Mouse (Mus musculus) heart, postnatal 14 days (tissue): ENCODE measurements around the gene Card9. TPM values are rescaled to one million over a fixed set of nuclear protein-coding genes. Genes with fewer than 3 reads are reported as not detected.
A peak's percentile ranks its signal among the peaks of the same experiment; 100 is the strongest.

Experiments used
- DNase-seq, 2 experiments: peaks; one replicate each; pipeline ENCODE4 v3.0.0; 2021 to 2022
- intact Hi-C: fragments of 180-260 bp; cut with DNase I; formaldehyde crosslinking; loops from one replicate; pipeline ENCODE4 v1.15.1; 2025
- total RNA-seq, 2 experiments: library from RNA; stranded (reverse); gene quantifications; 2 replicates each; pipeline ENCODE4 v1.2.3; 2021

Gene Card9
- total RNA-seq, 2 experiments from 2014 or later, result 1.3 to 1.5 TPM

DNA sequence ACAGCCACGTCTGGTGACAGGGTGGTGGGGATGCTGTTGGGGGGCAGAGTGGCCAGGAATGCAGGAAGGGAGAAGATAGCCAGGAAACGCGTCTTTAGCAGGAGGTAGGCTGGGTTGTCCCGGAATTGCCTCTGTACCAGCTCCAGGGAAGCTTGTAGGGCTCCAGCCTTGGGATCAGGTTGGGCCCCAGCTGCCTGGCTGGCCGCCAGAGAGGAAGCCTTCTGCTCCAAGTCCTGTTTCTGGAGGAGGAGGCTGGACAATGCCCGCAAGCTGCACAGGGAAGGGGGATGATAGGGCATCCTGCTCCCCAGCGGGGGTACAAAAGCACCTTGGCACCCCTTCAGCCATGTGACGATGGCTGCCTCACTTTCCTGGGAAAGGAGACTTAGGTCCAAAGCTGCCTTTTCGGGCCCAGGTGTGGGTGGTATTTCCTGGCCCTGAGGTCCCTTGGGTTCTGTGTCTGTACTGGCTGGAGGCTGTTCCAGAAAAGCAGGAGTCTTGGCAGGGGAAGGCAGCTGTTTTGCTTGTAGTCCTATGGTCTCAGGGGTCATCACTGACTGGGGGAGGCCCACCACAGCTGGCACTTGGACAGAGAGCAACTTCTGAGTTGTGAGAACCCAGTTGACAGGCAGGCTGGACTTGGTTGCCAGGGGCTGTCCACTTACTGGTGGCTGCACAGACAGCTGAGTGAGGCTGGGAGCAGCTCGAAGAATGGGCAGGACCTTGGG is 4.2 kb upstream of the Card9 start:
- DNase-seq, result peak; percentile 86 to 88
- intact Hi-C loops, result no loop called here

DNA sequence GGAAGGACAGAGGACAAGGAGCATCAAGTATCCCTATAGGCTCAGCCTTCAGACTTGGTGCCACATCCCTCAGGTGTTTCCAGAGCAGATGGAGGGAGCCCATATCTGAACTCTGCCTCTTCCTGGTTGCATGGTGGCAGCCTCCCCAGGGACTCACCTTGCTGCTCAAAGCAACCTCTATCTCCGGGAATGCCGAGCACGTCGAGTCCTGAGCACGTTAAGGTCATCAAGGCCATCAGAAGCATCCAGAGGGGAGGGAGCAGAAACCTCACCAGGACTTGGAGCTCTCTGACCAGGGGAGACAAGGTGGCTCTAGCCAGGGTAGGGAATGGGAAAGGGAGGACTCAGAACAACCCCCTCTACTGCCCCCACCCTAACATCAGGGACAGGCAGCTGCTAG is 2.8 kb upstream of the Card9 start:
- DNase-seq, result no peak
- intact Hi-C loops, result no loop called here

DNA sequence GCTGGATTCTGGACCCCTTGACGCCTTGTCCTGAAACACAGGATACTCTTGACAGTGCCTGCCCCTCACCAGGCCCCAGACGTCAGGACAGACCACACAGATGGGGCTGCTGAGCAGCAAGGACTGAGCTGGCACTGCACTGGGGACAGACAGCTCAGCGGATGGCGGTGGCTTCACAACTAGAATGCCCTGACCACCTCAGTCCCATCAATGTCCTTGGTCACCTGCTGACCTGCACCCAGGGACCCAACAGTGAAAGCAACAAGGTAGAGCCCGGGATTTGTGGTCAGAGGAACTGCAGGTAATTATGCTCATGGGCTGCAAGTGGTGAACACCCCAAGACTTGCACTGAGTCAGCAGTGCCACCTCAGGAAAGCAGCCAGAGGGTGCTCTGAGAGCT is 2.3 kb upstream of the Card9 start:
- DNase-seq, result no peak
- intact Hi-C loops, result no loop called here

DNA sequence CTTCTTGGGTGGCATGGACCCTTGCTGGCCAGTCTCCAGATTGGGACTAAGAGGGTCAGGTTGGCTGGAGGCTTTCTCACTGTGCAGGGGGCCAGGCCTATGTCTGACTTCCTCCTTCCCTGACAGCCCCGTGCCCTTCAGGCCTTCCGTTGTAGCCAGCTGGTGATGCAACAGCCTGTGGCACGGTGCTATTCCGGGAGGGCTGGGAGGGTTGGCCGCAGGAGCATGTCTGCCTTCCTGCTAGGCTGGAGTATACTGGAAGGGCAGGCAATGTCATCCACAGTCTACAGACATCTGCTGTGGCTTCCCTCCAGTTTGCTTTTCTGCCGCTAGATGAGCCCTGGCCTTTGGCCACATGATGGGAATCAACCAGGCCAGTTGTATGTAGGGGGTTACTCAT is 735 bp downstream of the Card9 start:
- intact Hi-C loops, result no loop called here
- peak; percentile 54 to 56 for DNase-seq

DNA sequence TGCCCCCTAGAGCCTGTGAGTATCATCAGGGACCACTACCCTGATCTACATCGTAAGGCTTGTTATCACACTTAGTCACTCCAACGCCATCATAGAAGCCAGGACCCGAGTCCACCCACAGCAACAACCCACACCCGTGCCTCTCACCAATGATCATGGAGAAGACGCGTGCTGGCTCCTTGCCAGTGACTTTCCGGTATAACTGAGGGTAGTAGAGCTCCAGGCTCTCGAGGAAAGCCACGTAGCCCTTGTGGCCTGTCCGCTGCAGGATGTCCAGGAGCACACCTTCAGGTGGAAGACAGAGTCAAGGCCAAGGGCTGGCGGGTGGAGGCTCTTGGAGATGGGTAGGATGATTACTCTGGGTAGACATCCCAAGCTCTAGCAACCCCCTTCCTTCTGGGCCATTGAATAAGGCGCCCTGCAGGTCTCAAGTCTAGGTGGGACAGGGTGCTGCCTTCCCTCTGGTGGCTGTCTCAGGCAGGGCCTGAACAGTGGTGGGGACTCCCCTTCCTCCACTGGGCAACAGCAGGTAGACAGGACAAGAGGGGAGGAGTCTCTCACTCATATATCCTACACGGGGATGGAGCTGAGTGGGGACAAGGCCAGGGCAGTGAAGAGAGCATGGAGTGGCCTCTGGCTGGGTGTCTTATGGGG is 1.9 kb downstream of the Card9 start:
- intact Hi-C loops, result no loop called here
- no peak for DNase-seq

DNA sequence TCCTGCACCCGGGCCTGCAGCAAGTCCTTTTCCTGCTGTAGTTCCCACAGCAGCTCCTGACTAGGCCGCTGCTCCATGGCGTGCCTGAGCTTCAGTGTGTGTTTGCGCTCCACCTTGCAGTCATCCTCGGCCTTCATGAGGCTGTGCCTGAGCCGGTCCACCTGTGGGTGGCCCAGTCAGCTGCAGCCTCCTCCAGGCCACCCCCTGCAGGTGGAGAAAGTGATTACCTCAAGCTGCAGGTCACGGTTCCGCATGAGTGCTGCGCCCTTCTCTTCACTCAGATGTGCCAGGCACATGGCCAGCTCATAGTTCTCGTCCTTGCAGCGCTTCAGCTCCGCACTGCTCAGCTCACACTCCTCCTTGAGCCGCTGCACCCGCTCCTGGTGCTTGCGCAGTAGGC is 3.2 kb downstream of the Card9 start:
- no peak for DNase-seq
- intact Hi-C loops, result no loop called here

DNA sequence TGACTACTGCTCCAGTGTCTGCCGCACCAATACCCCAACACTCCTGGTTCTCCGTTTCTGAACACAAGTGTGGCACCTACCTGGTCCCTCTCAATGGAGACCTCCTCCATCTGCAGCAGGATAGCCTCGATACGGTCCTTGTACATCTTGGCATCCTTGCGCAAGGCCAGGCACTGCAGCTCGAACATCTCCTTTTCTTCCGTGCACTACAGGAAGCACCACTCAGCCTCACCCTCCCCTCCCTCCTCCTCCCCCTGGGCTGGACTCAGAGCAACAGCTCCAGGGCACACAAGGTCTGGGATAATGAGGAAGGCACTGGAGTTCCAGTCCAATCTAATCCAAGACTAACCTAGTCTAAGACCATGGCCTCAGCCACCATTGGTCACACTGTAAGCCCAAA is 4.0 kb downstream of the Card9 start:
- intact Hi-C loops, result no loop called here
- DNase-seq, result no peak

DNA sequence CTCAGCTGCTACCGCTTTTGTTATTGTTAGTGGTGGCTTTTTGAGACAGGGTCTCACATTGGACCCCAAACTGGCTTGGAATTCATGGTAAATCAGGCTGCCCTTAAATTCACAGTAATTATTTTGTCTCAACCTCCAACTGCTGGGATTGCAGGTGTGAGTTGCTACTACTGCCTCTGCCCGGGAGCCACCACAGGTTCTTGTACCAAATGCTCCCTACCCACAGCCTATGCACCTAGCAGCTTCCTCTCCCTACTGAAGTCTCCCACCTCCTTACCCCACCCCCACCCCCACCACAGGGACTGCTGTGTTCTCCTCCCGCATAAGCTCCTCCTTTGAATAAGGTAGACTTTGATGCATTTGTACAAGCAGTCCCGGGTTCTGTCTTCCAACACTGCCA is 4.5 kb downstream of the Card9 start:
- no peak for DNase-seq
- intact Hi-C loops, result no loop called here

DNA sequence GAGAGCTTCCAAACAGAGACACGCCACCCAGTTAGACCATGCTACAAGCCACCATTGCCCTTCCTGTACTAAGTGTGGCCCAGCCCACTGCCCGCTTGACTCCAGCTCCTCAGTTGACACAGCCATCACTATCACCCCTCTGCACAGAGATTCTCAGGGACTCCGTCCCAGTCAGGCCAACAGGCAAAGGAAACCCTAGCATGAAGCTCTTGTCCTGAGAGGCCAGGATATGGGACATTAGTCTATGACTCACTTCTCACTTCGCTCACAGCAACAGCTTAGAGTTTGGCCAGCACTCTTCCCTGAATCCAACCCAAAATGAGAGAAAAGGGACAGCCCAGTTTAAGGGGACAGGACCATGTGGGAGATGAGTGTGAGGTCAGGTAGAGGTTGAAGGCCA is 6.3 kb downstream of the Card9 start:
- intact Hi-C loops, result loop anchor here (5.0 kb wide), 2 partner anchors 37 to 53 kb away; partner anchors contain the start of genes Gpsm1 and Inpp5e
- DNase-seq, result no peak

DNA sequence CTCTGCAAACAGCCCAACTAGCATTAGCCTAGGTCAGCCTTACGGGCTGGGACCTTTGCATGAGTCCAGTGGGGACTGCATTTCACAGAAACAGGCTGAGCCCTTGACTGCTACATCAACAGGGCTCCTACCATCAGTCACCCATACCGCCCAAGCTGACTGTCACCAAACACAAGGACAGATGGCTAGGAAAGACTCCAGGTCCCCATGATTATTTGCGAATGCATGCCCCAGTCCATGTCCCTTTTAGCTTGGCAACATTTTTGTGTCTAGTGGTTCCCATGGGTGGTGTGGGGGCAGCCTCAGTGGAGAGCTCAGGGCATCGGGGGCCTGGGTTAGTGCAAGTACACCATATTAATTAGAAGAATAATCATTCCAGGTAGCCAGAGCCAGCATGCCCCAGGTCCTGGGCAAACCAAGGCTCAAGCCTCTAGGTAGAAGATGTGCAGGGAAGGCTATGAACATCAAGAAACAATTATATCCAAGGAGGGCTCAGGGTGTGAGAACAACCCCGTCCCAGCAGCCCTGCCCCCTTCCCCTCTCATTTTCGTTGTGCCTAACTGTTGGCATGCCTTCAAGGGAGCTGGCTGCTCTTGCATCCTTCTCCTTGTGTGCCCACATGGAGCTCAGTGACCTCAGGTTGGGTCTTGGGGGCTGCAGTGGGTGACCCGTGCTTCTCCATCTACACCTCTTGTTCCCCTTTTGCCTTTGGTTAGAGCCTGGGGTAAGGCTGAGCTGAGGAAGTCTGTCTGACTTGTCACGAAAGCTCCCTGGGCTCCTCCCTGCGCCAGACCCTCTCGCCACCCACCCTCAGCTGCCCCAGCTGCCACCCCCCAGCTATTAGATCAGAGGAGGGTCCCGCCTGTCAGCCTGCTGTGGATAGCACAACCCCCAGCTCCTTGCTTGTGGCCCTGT is 7.4 kb downstream of the Card9 start:
- intact Hi-C loops, result loop anchor here (2.0 to 5.0 kb wide), 4 partner anchors 35 to 54 kb away; partner anchors contain the start of genes Entr1, Gpsm1, Inpp5e and Pmpca
- DNase-seq, result no peak

DNA sequence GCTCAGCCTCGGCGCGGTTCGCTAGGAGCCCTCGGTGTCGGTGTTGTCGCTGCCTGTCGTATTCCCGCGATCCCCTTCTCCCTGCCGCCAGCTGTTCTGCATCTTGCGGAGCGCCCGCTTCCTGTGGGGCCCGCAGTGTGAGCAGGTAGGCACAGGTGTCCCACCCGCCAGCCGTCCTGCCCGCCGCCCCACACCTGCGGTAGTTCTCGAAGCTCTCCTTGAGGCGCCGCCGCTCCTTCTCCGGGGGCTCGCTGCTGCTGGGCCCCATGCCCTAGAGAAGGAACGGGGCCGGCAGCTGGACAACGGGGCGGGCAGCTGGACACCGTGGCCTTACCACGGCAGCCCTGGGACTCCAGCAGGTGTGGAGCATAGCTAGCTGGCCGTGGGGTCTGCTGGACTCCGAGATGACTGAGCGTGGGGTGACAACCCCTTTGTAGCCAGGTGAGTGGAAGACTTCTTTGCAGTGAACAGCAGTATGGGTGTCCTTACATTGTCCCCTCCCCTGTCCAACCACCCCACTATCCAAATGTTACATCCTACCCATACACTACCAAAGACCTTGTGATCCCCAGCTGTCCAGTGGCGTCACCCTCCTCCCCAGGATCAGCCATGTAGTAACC is 8.3 kb downstream of the Card9 start:
- DNase-seq, result peak in 1 of 2 experiments; percentile 40
- intact Hi-C loops, result loop anchor here (1.0 to 5.0 kb wide), 5 partner anchors 27 to 55 kb away; partner anchors contain the start of genes Entr1, Gpsm1, Inpp5e and Pmpca

DNA sequence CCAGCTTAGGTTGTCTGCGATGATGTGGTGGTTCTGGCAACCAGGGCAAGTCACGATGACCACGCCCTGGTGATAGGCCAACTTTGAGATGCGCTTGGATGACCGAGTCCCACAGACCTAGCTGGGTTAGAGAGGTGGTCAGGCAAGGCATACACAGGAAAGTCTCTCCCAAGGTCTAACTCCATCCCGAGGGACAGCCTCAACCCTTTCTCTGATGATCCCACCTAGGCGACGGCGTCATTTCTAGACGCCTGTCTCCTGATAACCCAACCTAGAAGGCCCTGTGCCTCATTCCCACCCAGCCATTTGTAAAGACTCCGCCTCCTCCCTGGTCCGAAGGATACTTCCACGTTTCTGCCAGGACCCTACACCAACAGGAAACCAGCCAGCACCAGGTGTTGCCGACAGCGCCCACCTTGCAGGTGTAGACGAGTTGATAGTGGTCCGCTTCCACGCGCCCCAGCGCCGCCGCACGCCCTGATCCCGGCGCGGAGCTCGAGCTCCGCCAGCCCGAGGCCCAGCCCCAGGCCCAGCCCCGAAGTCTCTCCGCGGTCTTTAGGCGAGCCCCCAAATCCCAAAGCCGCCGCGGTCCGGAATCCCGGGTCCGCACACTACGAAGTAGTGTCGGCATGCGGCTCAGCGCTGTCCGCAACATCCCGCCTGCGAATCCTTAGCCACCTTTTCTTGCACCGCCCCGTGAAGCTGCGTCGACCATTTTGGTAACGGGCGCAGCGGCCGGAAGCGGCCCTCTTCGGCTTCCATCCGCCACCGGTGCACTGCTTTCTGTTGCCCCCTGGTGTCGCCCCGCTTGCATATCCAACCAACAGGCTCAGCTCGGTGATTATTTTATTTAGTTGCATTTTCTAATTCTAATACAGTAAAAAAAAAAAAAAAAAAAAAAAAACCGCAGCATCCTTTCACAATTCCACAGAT is 9.1 kb downstream of the Card9 start, which contains the start of gene Dnlz:
TSS of gene Dnlz (minus strand) at position 753 of the 933 bp plus-strand sequence.
- intact Hi-C loops, result loop anchor here (1.0 to 5.0 kb wide), 5 partner anchors 26 to 56 kb away; partner anchors contain the start of genes Entr1, Gpsm1, Inpp5e and Pmpca
- DNase-seq, result peak; percentile 94 to 95

DNA sequence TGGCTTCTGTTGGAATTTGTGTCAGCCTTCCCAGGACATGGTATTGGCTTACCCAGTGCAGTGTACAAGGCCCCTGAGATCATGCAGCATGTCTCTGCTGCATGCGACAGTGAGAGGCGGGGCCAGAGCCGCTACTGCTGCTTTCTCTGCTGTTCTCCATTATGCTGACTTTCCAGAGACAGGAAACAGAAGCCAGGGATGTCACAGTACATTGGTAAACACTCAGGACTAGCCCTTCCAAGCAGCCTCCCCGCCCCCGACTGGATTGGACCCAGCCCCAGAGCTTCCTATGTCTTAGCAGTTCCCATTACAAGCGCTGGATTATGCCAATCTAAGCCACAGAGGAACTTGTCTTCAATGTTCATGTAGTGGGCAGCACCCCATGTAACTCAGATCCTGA is 12.5 kb downstream of the Card9 start:
- intact Hi-C loops, result no loop called here
- no peak for DNase-seq

DNA sequence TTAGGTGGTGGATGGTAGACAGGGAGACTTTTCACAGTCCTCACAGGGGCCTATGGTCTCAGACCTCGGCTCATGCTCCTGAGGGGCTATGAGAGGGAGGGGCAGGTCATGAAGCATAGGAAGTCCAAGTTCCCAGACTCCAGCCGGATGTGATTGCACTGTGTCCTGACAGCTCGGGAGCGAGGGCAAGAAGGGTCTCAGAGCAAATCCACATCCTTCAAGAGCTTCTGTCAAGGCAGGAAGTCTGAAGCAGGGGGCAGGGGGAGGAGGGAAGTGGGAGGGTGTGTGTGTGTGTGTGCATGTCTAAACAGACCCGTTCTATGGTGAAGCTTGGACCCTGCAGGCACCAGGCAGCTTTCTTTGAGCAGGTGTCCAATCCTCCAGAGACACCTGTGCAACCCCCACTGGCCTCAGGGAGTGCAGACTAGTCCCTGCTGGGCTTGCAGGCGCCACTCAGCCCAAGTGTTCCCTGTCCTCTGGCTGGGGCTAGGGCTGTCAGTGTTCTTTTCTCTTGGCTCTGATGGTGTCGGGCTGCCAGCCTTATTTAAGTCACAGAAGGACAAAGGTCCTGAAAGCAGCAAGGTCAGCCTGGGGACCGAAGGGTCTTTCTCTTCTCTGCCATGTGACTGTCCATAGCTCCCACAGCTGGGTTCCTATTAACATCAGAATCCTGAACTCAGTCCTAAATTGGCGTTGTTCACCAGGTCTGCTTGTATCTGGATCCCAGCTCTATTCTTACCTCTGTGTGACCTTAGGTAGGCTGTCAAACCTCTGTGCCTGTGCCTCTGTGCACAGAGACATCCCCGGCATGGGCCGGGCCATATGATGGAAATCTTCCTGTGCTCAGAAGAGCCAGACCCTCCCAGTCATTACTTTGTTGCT is 17.9 kb downstream of the Card9 start:
- intact Hi-C loops, result no loop called here
- peak in 1 of 2 experiments; percentile 33 for DNase-seq

DNA sequence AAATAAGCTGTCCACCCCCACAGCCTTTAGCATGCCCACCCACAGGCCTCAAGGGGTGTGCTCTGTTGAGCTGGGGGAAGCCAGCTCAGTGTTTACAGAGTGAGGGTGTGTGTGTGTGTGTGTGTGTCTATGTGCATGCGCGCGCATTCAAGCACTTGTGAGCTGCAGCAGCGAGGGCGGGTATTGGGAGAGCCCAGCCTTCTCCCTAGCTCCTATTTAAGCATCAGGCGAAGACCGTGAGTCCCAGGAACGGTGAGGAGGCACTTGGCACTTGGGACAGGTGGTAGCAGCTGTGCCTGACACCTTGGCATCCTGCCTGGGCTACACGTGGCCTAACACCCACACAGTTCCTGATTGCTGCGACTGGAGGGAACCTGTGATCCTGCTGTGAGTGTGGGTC is 18.7 kb downstream of the Card9 start:
- peak; percentile 85 to 89 for DNase-seq
- intact Hi-C loops, result no loop called here

DNA sequence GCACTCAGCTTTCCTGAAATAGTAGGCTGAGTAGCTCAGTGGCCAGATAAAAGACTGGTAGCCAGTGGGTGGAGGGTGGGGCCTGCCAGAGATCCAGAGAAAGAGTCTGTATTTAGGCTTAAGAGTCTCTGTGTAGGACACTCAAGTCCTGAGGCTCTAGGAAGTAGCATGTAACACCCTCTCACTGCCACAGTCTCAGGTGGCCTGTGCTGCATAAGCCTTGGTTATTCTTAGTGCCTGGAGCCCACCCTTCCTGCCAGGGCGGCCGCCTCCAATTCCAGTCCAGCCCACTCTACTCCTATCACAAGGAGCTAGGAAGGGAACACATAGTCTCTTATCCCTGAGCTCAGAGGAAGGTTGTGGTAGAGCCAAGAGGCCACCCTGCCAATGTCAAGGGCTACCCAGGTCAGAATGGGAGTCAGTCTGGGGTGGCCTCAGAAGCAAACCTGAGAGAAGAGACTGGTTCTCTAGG is 19.2 kb downstream of the Card9 start:
- intact Hi-C loops, result no loop called here
- peak in 1 of 2 experiments; percentile 47 for DNase-seq

DNA sequence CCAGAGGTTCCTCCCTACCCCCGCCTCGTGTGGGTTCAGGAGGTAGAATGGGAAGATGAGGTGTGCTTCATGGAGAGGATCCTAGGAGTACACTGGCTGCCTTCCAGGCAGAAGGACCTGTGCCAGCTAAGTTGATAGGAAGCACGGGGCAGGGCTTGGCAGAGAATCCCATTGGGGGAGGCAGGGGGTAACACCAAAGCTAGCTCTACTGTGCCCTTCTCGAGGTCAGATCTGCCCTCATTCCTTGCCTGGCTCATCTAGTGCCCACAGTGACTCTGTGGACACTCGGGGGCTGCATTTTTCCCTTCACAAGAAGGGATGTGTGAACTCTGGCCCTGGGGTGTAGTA is 21.5 kb downstream of the Card9 start:
- intact Hi-C loops, result no loop called here
- DNase-seq, result peak; percentile 76 to 87
